Mouse (Mus musculus) adrenal gland, postnatal 4 days (tissue): Measurements from ENCODE around the gene Fam227a. TPM values are rescaled to one million over a fixed set of nuclear protein-coding genes. Genes with fewer than 3 reads are reported as not detected.

ENCODE experiments used
- DNase-seq, 2 experiments: peaks; one replicate each; pipeline ENCODE4 v3.0.0; 2021 to 2022; ENCODE audit warnings: low spot score in 2 of 2, mixed read lengths in 2 of 2
- microRNA-seq: library from miRNA; unstranded; fragments of <30 nt; microRNA quantifications from one replicate; pipeline ENCODE4 v1.2.0, GENCODE M21; 2021
- total RNA-seq, 2 experiments: library from RNA; stranded (reverse); gene quantifications; 2 replicates each; pipeline ENCODE4 v1.2.3; 2021

The Fam227a gene
- total RNA-seq, 2 experiments from 2014 or later = 5.3 to 5.6 TPM

- DNase-seq = no peak
Measured at GRCm38 (mm10) chr15:79617135-79617534, 41.6 kb downstream of the Fam227a start.

GRCm38 (mm10) chr15:79616729-79617128, 42.0 kb downstream of the Fam227a start:
- no peak for DNase-seq

GRCm38 (mm10) chr15:79615501-79615900, 43.3 kb downstream of the Fam227a start:
- no peak for DNase-seq

GRCm38 (mm10) chr15:79609226-79609625, 49.5 kb downstream of the Fam227a start:
- no peak for DNase-seq

GRCm38 (mm10) chr15:79608214-79608613, 50.5 kb downstream of the Fam227a start:
- DNase-seq = no peak

- DNase-seq = no peak
Measured at GRCm38 (mm10) chr15:79607757-79608156, 51.0 kb downstream of the Fam227a start.

- no peak for DNase-seq
Measured at GRCm38 (mm10) chr15:79606161-79606560, 52.6 kb downstream of the Fam227a start.

- peak; percentile 37 to 49 for DNase-seq
Measured at GRCm38 (mm10) chr15:79604990-79605665, 53.6 kb downstream of the Fam227a start, which contains the start of gene Dmc1. Gene Dmc1 (minus strand): TSS chr15:79605109.

GRCm38 (mm10) chr15:79600176-79600575, 58.6 kb downstream of the Fam227a start:
- no peak for DNase-seq

GRCm38 (mm10) chr15:79598715-79599114, 60.0 kb downstream of the Fam227a start:
- DNase-seq = no peak

GRCm38 (mm10) chr15:79581581-79581980, 77.2 kb downstream of the Fam227a start:
- DNase-seq = no peak

- DNase-seq = no peak
Measured at GRCm38 (mm10) chr15:79577671-79578426, 80.9 kb downstream of the Fam227a start.

- no peak for DNase-seq
Measured at GRCm38 (mm10) chr15:79576947-79577346, 81.8 kb downstream of the Fam227a start.

- DNase-seq = no peak
Measured at GRCm38 (mm10) chr15:79575543-79576222, 83.1 kb downstream of the Fam227a start.

GRCm38 (mm10) chr15:79562417-79562816, 96.3 kb downstream of the Fam227a start:
- DNase-seq = no peak

GRCm38 (mm10) chr15:79559649-79560048, 99.1 kb downstream of the Fam227a start:
- DNase-seq = no peak

Small RNA genes within 50 kb of the gene (microRNA-seq; reads per million reads assigned to microRNA genes)
- gene Gm27903 = not detected

Other genes starting within 250 kb of the Fam227a start
- gene Csnk1e, start 203.4 kb downstream of the Fam227a start, total RNA-seq = 100 to 1,000 TPM; 108 to 111 TPM
- gene Kcnj4, start 153.7 kb downstream of the Fam227a start, total RNA-seq = under 1 TPM; 0.22 to 0.28 TPM
- gene Kdelr3, start 142.5 kb downstream of the Fam227a start, total RNA-seq = 10 to 100 TPM; 13.0 to 13.2 TPM
- gene Ddx17, start 112.2 kb downstream of the Fam227a start, total RNA-seq = 100 to 1,000 TPM; 457 to 487 TPM
- 1 to 10 TPM; 5.1 to 5.7 TPM for gene Dmc1, start 53.8 kb downstream of the Fam227a start, total RNA-seq
- gene Cby1, start 243 bp upstream of the Fam227a start, total RNA-seq = 10 to 100 TPM; 27.4 to 32.6 TPM
- 100 to 1,000 TPM; 150 to 153 TPM for gene Tomm22, start 11.9 kb upstream of the Fam227a start, total RNA-seq
- 10 to 100 TPM; 29.3 to 33.5 TPM for gene Josd1, start 29.0 kb upstream of the Fam227a start, total RNA-seq
- gene Gtpbp1, start 31.9 kb upstream of the Fam227a start, total RNA-seq = 10 to 100 TPM; 32.4 to 37.0 TPM
- 10 to 100 TPM; 53.3 to 56.7 TPM for gene Sun2, start 83.6 kb upstream of the Fam227a start, total RNA-seq
- 10 to 100 TPM; 25.3 to 25.6 TPM for gene Dnal4, start 118.9 kb upstream of the Fam227a start, total RNA-seq
- gene Nptxr, start 145.8 kb upstream of the Fam227a start, total RNA-seq = 10 to 100 TPM; 17.2 to 17.3 TPM
- 1 to 10 TPM; 3.7 to 4.2 TPM for gene Npcd, start 175.3 kb upstream of the Fam227a start, total RNA-seq
- gene Cbx6, start 175.7 kb upstream of the Fam227a start, total RNA-seq = 100 to 1,000 TPM; 105 TPM
- gene Apobec3, start 232.7 kb upstream of the Fam227a start, total RNA-seq = 10 to 100 TPM; 28.4 to 33.4 TPM